Mouse (Mus musculus) cerebellum, adult 2 months (tissue): ENCODE data around the gene Ccl7.

Source experiments
- CTCF ChIP-seq: fragments of 200-500 bp; IDR thresholded peaks from 2 replicates; pipeline ENCODE4 v1.5.1; 2011; ENCODE audit warnings: low read depth, mild to moderate bottlenecking, control low read depth, low read length, moderate library complexity, borderline replicate concordance; ENCODE audit not compliant: insufficient read depth
- POLR2A ChIP-seq: fragments of 200-500 bp; IDR thresholded peaks from 2 replicates; pipeline ENCODE4 v1.6.1; 2011; ENCODE audit warnings: low read length, control low read depth, borderline replicate concordance; ENCODE audit not compliant: insufficient read depth

DNA sequence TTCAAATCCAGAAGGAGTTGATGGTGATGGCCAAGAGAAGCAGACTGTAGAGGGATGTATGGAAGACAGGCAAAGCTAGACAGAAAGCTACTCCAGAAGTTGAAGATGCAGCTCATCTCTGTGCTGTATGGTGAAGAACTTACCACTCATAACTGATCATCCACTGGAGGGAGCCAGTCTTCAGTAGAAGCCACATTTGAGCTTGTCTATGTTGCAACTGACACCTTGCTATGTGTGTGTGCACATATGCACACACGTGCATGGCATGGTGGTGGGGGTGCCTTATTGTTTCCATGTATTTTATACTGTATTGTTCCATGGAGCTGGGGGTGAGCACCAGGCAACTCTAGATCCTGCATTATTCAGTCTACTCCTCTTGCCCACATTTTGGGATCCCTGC, 26.9 kb downstream of the Ccl7 start:
- TF ChIP-seq CTCF (no peak), POLR2A (no peak)
